Mouse (Mus musculus): ENCODE measurements at regions not wholly inside any gene's neighbourhood (a gene's known extent, or its start where the extent isn't known, plus 50 kb on each side); places are given as distances from the start of the nearest gene placed in this dataset.

DNA sequence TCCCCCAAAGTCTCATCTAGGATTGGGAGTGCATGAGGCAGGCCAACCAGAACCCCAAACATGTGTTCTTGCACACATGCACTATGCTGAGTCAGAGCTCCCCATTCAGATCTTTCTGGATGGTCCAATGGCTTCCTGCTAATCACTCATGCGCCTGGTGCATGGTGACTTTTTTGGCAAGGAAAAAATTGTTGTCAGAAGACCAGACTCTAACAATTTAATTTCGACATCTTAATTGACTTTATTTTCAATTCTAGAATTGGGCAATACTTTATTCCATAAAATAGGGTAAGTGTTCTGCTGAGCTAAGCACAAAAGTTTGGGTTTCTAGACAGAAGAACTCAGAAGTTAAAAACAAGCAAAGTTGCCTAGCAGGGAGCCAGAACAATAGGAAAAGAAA lies 165.7 kb downstream of the Snx19 start:
- Histone ChIP-seq H3K27ac (ENCODE audit: insufficient read depth, low read length) (no peak overlapping the region), H3K4me3 (replicated peaks; ENCODE audit: insufficient read depth, low read depth, low read length) (no peak overlapping the region), H3K4me1 (ENCODE audit: control insufficient read depth, insufficient read depth, low read length) (no peaks in the 10 kb centered on the region), H3K27me3 (ENCODE audit: control insufficient read depth, insufficient read depth, low read length) (no peaks in the 10 kb centered on the region)
- DNase-seq: no peak
- WGBS: 71% methylated on average over 2 of the region's 2 CpGs
- TF ChIP-seq CTCF (IDR thresholded peaks at IDR 0.05; ENCODE audit: borderline replicate concordance, insufficient read depth, low read depth, low read length) (no peak), POLR2A (IDR thresholded peaks at IDR 0.05; ENCODE audit: borderline replicate concordance, insufficient read depth, low read length) (no peak)

DNA sequence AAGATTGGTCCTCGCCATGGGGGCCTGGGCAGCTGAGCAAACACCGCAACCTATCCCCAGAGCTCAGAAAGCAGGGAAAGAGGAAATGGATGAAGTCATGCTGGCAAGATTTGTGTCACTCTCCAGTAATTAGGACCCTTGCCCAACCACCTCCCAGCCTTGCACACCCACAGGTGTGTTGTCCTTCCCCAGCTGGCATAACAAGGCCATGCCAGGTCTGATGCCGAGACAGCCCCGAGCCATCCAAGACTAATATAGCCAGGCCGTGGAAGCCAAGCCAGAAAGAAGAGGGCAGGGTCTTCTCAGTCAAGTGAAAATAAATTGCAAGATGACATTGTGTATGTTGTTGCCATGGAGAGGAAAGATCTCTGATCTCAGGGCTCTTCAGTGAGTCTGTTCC lies 164.3 kb downstream of the Snx19 start:
- H3K27ac ChIP-seq (ENCODE audit: insufficient read depth, low read length): no peak overlapping the region
- no peak overlapping the region for H3K4me3 ChIP-seq (replicated peaks; ENCODE audit: insufficient read depth, low read depth, low read length)
- H3K4me1 ChIP-seq (ENCODE audit: control insufficient read depth, insufficient read depth, low read length): no peaks in the 10 kb centered on the region
- no peaks in the 10 kb centered on the region for H3K27me3 ChIP-seq (ENCODE audit: control insufficient read depth, insufficient read depth, low read length)
- no peak for TF ChIP-seq POLR2A (IDR thresholded peaks at IDR 0.05; ENCODE audit: borderline replicate concordance, insufficient read depth, low read length)
- no peak for DNase-seq
- 39% methylated on average over 5 of the region's 5 CpGs for WGBS

- WGBS: 36% methylated on average over 6 of the region's 6 CpGs
- no peak for DNase-seq
- Histone ChIP-seq H3K4me1 (ENCODE audit: control insufficient read depth, insufficient read depth, low read length) (no peaks in the 10 kb centered on the region), H3K27ac (ENCODE audit: insufficient read depth, low read length) (no peak overlapping the region), H3K27me3 (ENCODE audit: control insufficient read depth, insufficient read depth, low read length) (no peaks in the 10 kb centered on the region), H3K4me3 (replicated peaks; ENCODE audit: insufficient read depth, low read depth, low read length) (no peak overlapping the region)
- TF ChIP-seq CTCF (IDR thresholded peaks at IDR 0.05; ENCODE audit: borderline replicate concordance, insufficient read depth, low read depth, low read length) (no peak), POLR2A (IDR thresholded peaks at IDR 0.05; ENCODE audit: borderline replicate concordance, insufficient read depth, low read length) (no peak)
Observed at GRCm38 (mm10) chr9:30590661-30591179, 163.8 kb downstream of the Snx19 start.

DNA sequence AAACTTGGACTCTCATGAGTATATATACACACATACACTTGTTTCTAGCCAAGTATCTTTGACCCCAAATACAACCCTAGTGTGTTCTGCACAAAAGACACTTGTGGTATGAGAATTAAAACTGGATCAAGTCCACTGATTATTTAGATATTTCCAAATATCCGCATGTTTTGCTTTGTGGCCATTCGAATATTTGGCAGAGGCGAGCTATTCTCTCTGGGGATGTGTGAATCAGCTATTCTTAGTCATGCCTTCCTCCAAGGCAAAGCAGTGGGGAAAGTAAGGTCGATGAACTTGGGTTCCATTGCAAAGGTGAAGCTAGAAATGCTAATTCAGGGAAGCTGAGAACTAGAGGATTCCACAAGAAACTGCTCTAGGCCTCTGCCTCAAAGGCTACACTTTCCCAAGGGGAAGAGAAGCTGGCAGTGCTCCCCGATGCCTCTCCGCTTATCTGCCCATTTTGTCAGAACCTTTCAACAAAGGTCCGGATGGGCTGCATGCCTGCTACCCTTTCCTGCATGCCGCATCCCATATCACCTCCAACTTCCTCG lies 154.4 kb downstream of the Snx19 start:
- Histone ChIP-seq H3K4me3 (replicated peaks; ENCODE audit: insufficient read depth, low read depth, low read length) (no peak overlapping the region), H3K4me1 (ENCODE audit: control insufficient read depth, insufficient read depth, low read length) (no peaks in the 10 kb centered on the region), H3K27me3 (ENCODE audit: control insufficient read depth, insufficient read depth, low read length) (no peaks in the 10 kb centered on the region), H3K27ac (ENCODE audit: insufficient read depth, low read length) (no peak overlapping the region)
- 78% methylated on average over 9 of the region's 9 CpGs for WGBS
- TF ChIP-seq CTCF (IDR thresholded peaks at IDR 0.05; ENCODE audit: borderline replicate concordance, insufficient read depth, low read depth, low read length): no peak
- TF ChIP-seq POLR2A (IDR thresholded peaks at IDR 0.05; ENCODE audit: borderline replicate concordance, insufficient read depth, low read length): no peak
- DNase-seq: no peak

DNA sequence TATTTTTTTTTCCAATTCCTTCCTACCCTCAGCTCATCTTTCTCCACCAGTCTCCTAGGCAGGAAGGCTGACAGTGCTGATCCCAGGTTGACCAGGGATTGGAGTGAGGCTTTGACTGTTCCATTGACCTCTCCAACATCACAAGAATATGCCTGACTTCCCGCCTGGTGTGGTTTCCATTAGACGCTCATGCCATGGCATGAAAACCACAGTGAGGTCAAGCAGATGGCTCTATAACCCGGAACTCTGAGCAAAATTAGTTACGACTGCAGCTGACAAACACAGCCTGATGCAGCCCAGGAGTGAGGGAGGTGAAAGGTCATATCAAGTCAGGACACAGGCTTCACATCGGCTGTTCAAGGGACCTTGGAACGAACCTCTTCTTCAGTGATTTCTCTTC lies 153.6 kb downstream of the Snx19 start:
- Histone ChIP-seq H3K4me3 (replicated peaks; ENCODE audit: insufficient read depth, low read depth, low read length) (no peak overlapping the region), H3K27ac (ENCODE audit: insufficient read depth, low read length) (no peak overlapping the region), H3K27me3 (ENCODE audit: control insufficient read depth, insufficient read depth, low read length) (no peaks in the 10 kb centered on the region), H3K4me1 (ENCODE audit: control insufficient read depth, insufficient read depth, low read length) (no peaks in the 10 kb centered on the region)
- DNase-seq: no peak
- 80% methylated on average over 6 of the region's 6 CpGs for WGBS
- no peak for TF ChIP-seq POLR2A (IDR thresholded peaks at IDR 0.05; ENCODE audit: borderline replicate concordance, insufficient read depth, low read length)
- no peak for TF ChIP-seq CTCF (IDR thresholded peaks at IDR 0.05; ENCODE audit: borderline replicate concordance, insufficient read depth, low read depth, low read length)

- Histone ChIP-seq H3K4me3 (replicated peaks; ENCODE audit: insufficient read depth, low read depth, low read length) (no peak overlapping the region), H3K27me3 (ENCODE audit: control insufficient read depth, insufficient read depth, low read length) (no peaks in the 10 kb centered on the region), H3K4me1 (ENCODE audit: control insufficient read depth, insufficient read depth, low read length) (no peaks in the 10 kb centered on the region), H3K27ac (ENCODE audit: insufficient read depth, low read length) (no peak overlapping the region)
- WGBS: 57% methylated on average over 3 of the region's 3 CpGs
- no peak for DNase-seq
- TF ChIP-seq POLR2A (IDR thresholded peaks at IDR 0.05; ENCODE audit: borderline replicate concordance, insufficient read depth, low read length): no peak
- no peak for TF ChIP-seq CTCF (IDR thresholded peaks at IDR 0.05; ENCODE audit: borderline replicate concordance, insufficient read depth, low read depth, low read length)
Observed at GRCm38 (mm10) chr9:30578213-30578612, 151.3 kb downstream of the Snx19 start.

GRCm38 (mm10) chr9:30577243-30577642 lies 150.3 kb downstream of the Snx19 start:
- TF ChIP-seq POLR2A (IDR thresholded peaks at IDR 0.05; ENCODE audit: borderline replicate concordance, insufficient read depth, low read length) (no peak), CTCF (IDR thresholded peaks at IDR 0.05; ENCODE audit: borderline replicate concordance, insufficient read depth, low read depth, low read length) (no peak)
- Histone ChIP-seq H3K27ac (ENCODE audit: insufficient read depth, low read length) (no peak overlapping the region), H3K4me1 (ENCODE audit: control insufficient read depth, insufficient read depth, low read length) (no peaks in the 10 kb centered on the region), H3K27me3 (ENCODE audit: control insufficient read depth, insufficient read depth, low read length) (no peaks in the 10 kb centered on the region), H3K4me3 (replicated peaks; ENCODE audit: insufficient read depth, low read depth, low read length) (no peak overlapping the region)
- DNase-seq: no peak
- WGBS: 85% methylated on average over 4 of the region's 4 CpGs

DNA sequence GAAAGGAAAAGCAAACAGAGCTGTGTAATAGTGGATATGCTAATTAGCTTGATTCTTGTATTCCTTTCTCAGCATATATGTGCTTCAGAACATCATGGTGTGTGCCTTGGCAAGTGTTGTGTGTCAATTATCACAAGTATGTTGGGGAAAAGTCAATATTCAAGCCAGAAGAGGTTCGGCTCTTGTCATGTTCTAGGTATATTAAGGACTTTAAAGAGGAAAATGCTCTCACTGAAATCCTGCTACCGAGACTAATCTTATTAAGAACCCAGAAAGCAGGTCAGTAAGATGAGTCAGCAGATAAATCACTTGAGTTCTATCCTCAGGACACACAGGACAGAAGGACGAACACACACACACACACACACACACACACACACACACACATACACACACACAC lies 148.6 kb downstream of the Snx19 start:
- H3K4me1 ChIP-seq (ENCODE audit: control insufficient read depth, insufficient read depth, low read length): no peaks in the 10 kb centered on the region
- no peak overlapping the region for H3K4me3 ChIP-seq (replicated peaks; ENCODE audit: insufficient read depth, low read depth, low read length)
- 65% methylated on average over 3 of the region's 3 CpGs for WGBS
- no peak for DNase-seq
- TF ChIP-seq POLR2A (IDR thresholded peaks at IDR 0.05; ENCODE audit: borderline replicate concordance, insufficient read depth, low read length) (no peak), CTCF (IDR thresholded peaks at IDR 0.05; ENCODE audit: borderline replicate concordance, insufficient read depth, low read depth, low read length) (no peak)
- no peak overlapping the region for H3K27ac ChIP-seq (ENCODE audit: insufficient read depth, low read length)
- no peaks in the 10 kb centered on the region for H3K27me3 ChIP-seq (ENCODE audit: control insufficient read depth, insufficient read depth, low read length)

Data from cerebellum, adult 2 months (tissue).